Mouse (Mus musculus) lung, embryonic 15.5 days (tissue): Measurements from ENCODE around the gene Arap1. TPM values are rescaled to one million over a fixed set of nuclear protein-coding genes. Genes with fewer than 3 reads are reported as not detected.

Experiments used
- ATAC-seq: fragments of 200-750 bp; cut with Nextera tagmentation; 2 replicates; pipeline ENCODE4 v1.8.0; 2017; ENCODE audit warnings: moderate number of reproducible peaks, borderline replicate concordance; ENCODE audit not compliant: low FRiP score, low TSS enrichment; ENCODE audit errors: extremely low read depth
- H3K27ac ChIP-seq: fragments of 300-500 bp; sonication (generic); 2 replicates; pipeline ENCODE4 v1.5.1; 2015; ENCODE audit warnings: moderate library complexity, mild to moderate bottlenecking, inconsistent platforms
- H3K27me3 ChIP-seq: fragments of 300-500 bp; sonication (generic); 2 replicates; pipeline ENCODE4 v1.6.1; 2015; ENCODE audit warnings: inconsistent platforms
- H3K36me3 ChIP-seq: fragments of 300-500 bp; sonication (generic); 2 replicates; pipeline ENCODE4 v1.6.1; 2015; ENCODE audit warnings: inconsistent platforms
- H3K4me1 ChIP-seq: fragments of 300-500 bp; sonication (generic); 2 replicates; pipeline ENCODE4 v1.6.1; 2015; ENCODE audit warnings: inconsistent platforms
- H3K4me2 ChIP-seq: fragments of 300-500 bp; sonication (generic); 2 replicates; pipeline ENCODE4 v1.6.1; 2015; ENCODE audit warnings: inconsistent platforms, mild to moderate bottlenecking, moderate library complexity
- H3K4me3 ChIP-seq: fragments of 300-500 bp; sonication (generic); 2 replicates; pipeline ENCODE4 v1.5.1; 2015; ENCODE audit warnings: mild to moderate bottlenecking, inconsistent platforms
- H3K9ac ChIP-seq: fragments of 300-500 bp; sonication (generic); 2 replicates; pipeline ENCODE4 v1.6.1; 2015; ENCODE audit warnings: inconsistent platforms
- H3K9me3 ChIP-seq: fragments of 300-500 bp; sonication (generic); 2 replicates; pipeline ENCODE4 v1.6.1; 2016; ENCODE audit warnings: inconsistent platforms
- WGBS: fragments of 180-500 bp; shearing (Covaris S2); methylation state at CpG from one replicate; pipeline ENCODE4 v1.1.7; 2015; 5-methylcytosine and 5-hydroxymethylcytosine counted together
- polyA plus RNA-seq: library from polyadenylated mRNA; unstranded; fragments of >200 nt; fragmentation: Nextera tagmentation; extraction: Ambion mirVana; gene quantifications from 2 replicates; pipeline ENCODE4 v1.2.1, GENCODE M21; 2015

The Arap1 gene
- polyA plus RNA-seq, 1 experiment from 2014 or later, result 109 TPM

GRCm38 (mm10) chr7:101453725-101454124 lies 105.9 kb downstream of the Arap1 start:
- Histone ChIP-seq H3K9me3 (no peaks in the 10 kb centered on the region), H3K4me3 (no peak overlapping the region), H3K9ac (no peak overlapping the region), H3K4me2 (peak overlapping the region; percentile 99; the same call in 1 of the 2 replicates), H3K36me3 (no peaks in the 10 kb centered on the region), H3K4me1 (peaks cover 28% of the 10 kb centered on the region), H3K27ac (no peak overlapping the region), H3K27me3 (peaks cover 33% of the 10 kb centered on the region)
- 38% methylated on average over 8 of the region's 8 CpGs for WGBS
- ATAC-seq, result no peak

- WGBS, result 89% methylated on average over 9 of the region's 9 CpGs
- Histone ChIP-seq H3K4me1 (peaks cover 28% of the 10 kb centered on the region), H3K9ac (no peak overlapping the region), H3K4me2 (no peak overlapping the region), H3K9me3 (no peaks in the 10 kb centered on the region), H3K27ac (no peak overlapping the region), H3K36me3 (no peaks in the 10 kb centered on the region), H3K27me3 (peaks cover 33% of the 10 kb centered on the region), H3K4me3 (no peak overlapping the region)
- ATAC-seq, result no peak
Observed at GRCm38 (mm10) chr7:101454479-101454878, 106.6 kb downstream of the Arap1 start.

GRCm38 (mm10) chr7:101455141-101455540 lies 107.3 kb downstream of the Arap1 start:
- WGBS, result 65% methylated on average over 6 of the region's 6 CpGs
- no peaks in the 10 kb centered on the region for H3K9me3 ChIP-seq
- no peak overlapping the region for H3K27ac ChIP-seq
- no peak overlapping the region for H3K9ac ChIP-seq
- no peak overlapping the region for H3K4me3 ChIP-seq
- H3K4me2 ChIP-seq, result no peak overlapping the region
- ATAC-seq, result no peak
- peaks cover 33% of the 10 kb centered on the region for H3K27me3 ChIP-seq
- H3K4me1 ChIP-seq, result peaks cover 31% of the 10 kb centered on the region
- no peaks in the 10 kb centered on the region for H3K36me3 ChIP-seq

GRCm38 (mm10) chr7:101456318-101456717 lies 108.5 kb downstream of the Arap1 start:
- no peaks in the 10 kb centered on the region for H3K9me3 ChIP-seq
- H3K27me3 ChIP-seq, result peaks cover 30% of the 10 kb centered on the region
- H3K27ac ChIP-seq, result no peak overlapping the region
- H3K4me2 ChIP-seq, result peak overlapping the region; percentile 19; the same call in 1 of the 2 replicates
- H3K4me1 ChIP-seq, result peaks cover 36% of the 10 kb centered on the region
- 69% methylated on average over 4 of the region's 4 CpGs for WGBS
- no peak for ATAC-seq
- no peaks in the 10 kb centered on the region for H3K36me3 ChIP-seq
- H3K4me3 ChIP-seq, result no peak overlapping the region
- H3K9ac ChIP-seq, result no peak overlapping the region

- Histone ChIP-seq H3K4me3 (no peak overlapping the region), H3K9ac (no peak overlapping the region), H3K4me2 (no peak overlapping the region), H3K4me1 (peaks cover 40% of the 10 kb centered on the region), H3K27me3 (peaks cover 26% of the 10 kb centered on the region), H3K36me3 (no peaks in the 10 kb centered on the region), H3K9me3 (no peaks in the 10 kb centered on the region), H3K27ac (no peak overlapping the region)
- no peak for ATAC-seq
- 44% methylated on average over 5 of the region's 5 CpGs for WGBS
Observed at GRCm38 (mm10) chr7:101456789-101457188, 108.9 kb downstream of the Arap1 start.

GRCm38 (mm10) chr7:101457283-101457682 lies 109.4 kb downstream of the Arap1 start:
- peaks cover 21% of the 10 kb centered on the region for H3K27me3 ChIP-seq
- WGBS, result 76% methylated on average over 5 of the region's 5 CpGs

GRCm38 (mm10) chr7:101457801-101458200 lies 109.9 kb downstream of the Arap1 start:
- Histone ChIP-seq H3K4me2 (no peak overlapping the region), H3K36me3 (no peaks in the 10 kb centered on the region), H3K27ac (no peak overlapping the region), H3K4me1 (peaks cover 51% of the 10 kb centered on the region), H3K9ac (no peak overlapping the region), H3K27me3 (peaks cover 16% of the 10 kb centered on the region; the same call in 1 of the 2 replicates), H3K4me3 (no peak overlapping the region), H3K9me3 (no peaks in the 10 kb centered on the region)
- no peak for ATAC-seq
- 45% methylated on average over 8 of the region's 8 CpGs for WGBS

More at GRCm38 (mm10) chr7:101457283-101457682, 109.4 kb downstream of the Arap1 start:
- H3K9ac ChIP-seq, result no peak overlapping the region
- no peak overlapping the region for H3K4me2 ChIP-seq
- H3K9me3 ChIP-seq, result no peaks in the 10 kb centered on the region
- H3K36me3 ChIP-seq, result no peaks in the 10 kb centered on the region
- no peak overlapping the region for H3K27ac ChIP-seq
- peaks cover 45% of the 10 kb centered on the region for H3K4me1 ChIP-seq
- no peak overlapping the region for H3K4me3 ChIP-seq
- no peak for ATAC-seq

GRCm38 (mm10) chr7:101458278-101458781 lies 110.5 kb downstream of the Arap1 start:
- Histone ChIP-seq H3K9me3 (no peaks in the 10 kb centered on the region), H3K9ac (no peak overlapping the region), H3K4me2 (no peak overlapping the region), H3K27me3 (peaks cover 10% of the 10 kb centered on the region; the same call in 1 of the 2 replicates), H3K4me3 (no peak overlapping the region), H3K27ac (no peak overlapping the region), H3K4me1 (peaks cover 55% of the 10 kb centered on the region), H3K36me3 (no peaks in the 10 kb centered on the region)
- 62% methylated on average over 4 of the region's 4 CpGs for WGBS
- no peak for ATAC-seq

- Histone ChIP-seq H3K27me3 (peaks cover 8% of the 10 kb centered on the region; the same call in 1 of the 2 replicates), H3K9me3 (no peaks in the 10 kb centered on the region)
Observed at GRCm38 (mm10) chr7:101459305-101459813, 111.5 kb downstream of the Arap1 start.

GRCm38 (mm10) chr7:101459923-101460607 lies 112.2 kb downstream of the Arap1 start:
- 41% methylated on average over 10 of the region's 10 CpGs for WGBS
- Histone ChIP-seq H3K27ac (no peak overlapping the region), H3K4me3 (no peak overlapping the region), H3K4me1 (peaks cover 65% of the 10 kb centered on the region), H3K9ac (no peak overlapping the region), H3K36me3 (no peaks in the 10 kb centered on the region), H3K4me2 (no peak overlapping the region), H3K9me3 (no peaks in the 10 kb centered on the region), H3K27me3 (peaks cover 8% of the 10 kb centered on the region; the same call in 1 of the 2 replicates)
- no peak for ATAC-seq

More at GRCm38 (mm10) chr7:101459305-101459813, 111.5 kb downstream of the Arap1 start:
- Histone ChIP-seq H3K9ac (no peak overlapping the region), H3K4me1 (peaks cover 60% of the 10 kb centered on the region), H3K36me3 (no peaks in the 10 kb centered on the region), H3K27ac (no peak overlapping the region), H3K4me3 (no peak overlapping the region), H3K4me2 (no peak overlapping the region)
- 62% methylated on average over 9 of the region's 9 CpGs for WGBS
- ATAC-seq, result no peak

- Histone ChIP-seq H3K4me3 (no peak overlapping the region), H3K4me2 (no peak overlapping the region), H3K9ac (no peak overlapping the region), H3K27ac (no peak overlapping the region), H3K4me1 (peaks cover 68% of the 10 kb centered on the region), H3K9me3 (no peaks in the 10 kb centered on the region), H3K36me3 (no peaks in the 10 kb centered on the region), H3K27me3 (peaks cover 8% of the 10 kb centered on the region; the same call in 1 of the 2 replicates)
- 32% methylated on average over 10 of the region's 10 CpGs for WGBS
- ATAC-seq, result no peak
Observed at GRCm38 (mm10) chr7:101460608-101460957, 112.7 kb downstream of the Arap1 start.

- Histone ChIP-seq H3K4me3 (no peak overlapping the region), H3K36me3 (no peaks in the 10 kb centered on the region), H3K9me3 (no peaks in the 10 kb centered on the region), H3K27ac (no peak overlapping the region), H3K4me2 (no peak overlapping the region), H3K27me3 (peaks cover 8% of the 10 kb centered on the region; the same call in 1 of the 2 replicates), H3K4me1 (peaks cover 66% of the 10 kb centered on the region), H3K9ac (no peak overlapping the region)
- 63% methylated on average over 11 of the region's 11 CpGs for WGBS
- ATAC-seq, result no peak
Observed at GRCm38 (mm10) chr7:101461571-101461970, 113.7 kb downstream of the Arap1 start.
